Mouse (Mus musculus) fibroblast of lung, adult 2 months (primary cell): ENCODE data around the gene Sspo.

Experiments
- DNase-seq: peaks from one replicate; pipeline ENCODE4 v3.0.0-alpha.2; 2011; ENCODE audit warnings: low read depth

The Sspo gene

DNA sequence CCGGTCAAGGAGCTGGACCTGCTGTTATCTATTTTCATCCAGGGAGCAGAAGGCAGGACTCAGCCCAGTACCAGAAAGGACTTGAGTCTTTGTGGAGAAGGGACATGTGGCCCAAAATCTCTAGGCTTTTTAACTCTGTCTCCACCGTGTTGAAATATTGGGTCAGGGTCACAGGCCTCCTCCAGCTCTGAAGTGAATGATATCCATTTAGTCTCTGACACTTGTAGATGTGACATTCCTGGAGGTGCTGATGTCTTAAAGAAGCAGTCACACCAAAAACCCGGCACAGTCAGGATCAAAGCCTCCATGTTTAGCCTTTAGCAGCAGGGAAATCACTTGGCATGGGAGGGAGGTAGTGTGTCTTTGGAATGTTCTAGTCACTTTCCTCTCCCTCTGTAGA lies 92.7 kb downstream of the Sspo start:
- no peak for DNase-seq

DNA sequence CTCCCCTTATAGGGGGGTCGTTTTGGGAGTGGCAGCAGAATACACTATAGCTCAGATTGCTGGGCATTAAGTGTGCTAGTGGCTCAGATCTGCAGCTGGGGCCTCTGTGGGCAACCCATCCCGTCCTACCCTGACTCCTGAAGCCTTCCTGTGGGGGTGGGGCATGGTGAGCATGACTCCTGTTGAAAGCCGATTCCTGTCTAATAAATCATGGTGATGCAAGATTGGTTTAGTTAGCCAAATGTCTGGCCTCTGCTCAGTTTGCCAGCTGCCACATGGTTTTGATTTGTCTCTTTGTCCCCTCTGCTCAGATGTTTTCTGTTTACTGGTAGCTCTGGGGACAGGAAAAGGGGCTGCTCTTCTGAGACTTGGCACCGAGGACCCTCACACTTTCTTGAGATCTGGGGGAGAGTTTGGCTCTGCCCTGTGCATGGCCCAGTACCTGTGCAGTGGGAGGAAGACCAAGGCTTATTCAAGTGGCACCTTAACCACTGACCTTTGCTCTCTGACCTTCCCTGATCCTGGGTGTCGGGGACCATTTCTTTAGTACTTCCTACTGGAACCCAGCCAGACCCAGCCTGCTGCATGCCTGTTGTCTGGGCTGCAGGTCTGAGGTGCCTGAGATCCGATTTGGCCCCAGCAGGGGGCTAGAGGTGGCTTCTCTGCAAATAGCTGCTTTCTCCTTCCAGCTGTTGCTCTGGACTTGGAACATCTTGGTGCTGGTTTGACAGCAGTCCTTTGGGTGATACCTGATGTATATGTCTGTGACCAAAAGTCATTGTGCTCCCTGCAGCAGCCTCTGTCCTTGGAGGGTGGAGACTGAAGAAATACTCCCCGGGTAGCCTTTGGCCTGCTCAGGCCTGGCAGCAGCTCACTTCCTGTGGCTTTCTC lies 93.8 kb downstream of the Sspo start:
- DNase-seq: peak; percentile 79

DNA sequence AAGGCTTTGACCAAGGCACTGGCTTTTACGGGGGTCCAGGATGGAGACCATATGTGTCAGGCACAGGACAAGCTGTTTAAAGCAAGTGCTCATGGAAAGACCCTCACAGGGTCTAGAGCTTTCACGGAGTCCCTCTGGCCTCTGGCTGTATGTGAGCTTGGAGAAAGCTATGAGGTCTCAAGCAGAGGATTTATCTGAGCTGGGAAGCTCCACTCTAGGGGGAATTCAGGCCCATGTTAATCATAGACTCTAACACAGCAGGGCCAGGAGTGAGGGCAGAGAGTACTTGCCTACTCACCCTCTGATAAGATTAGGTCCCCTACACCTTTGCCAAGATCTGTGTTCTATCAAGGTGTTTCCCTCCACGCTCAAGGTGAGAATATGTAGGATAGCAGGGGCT lies 94.6 kb downstream of the Sspo start:
- no peak for DNase-seq

DNA sequence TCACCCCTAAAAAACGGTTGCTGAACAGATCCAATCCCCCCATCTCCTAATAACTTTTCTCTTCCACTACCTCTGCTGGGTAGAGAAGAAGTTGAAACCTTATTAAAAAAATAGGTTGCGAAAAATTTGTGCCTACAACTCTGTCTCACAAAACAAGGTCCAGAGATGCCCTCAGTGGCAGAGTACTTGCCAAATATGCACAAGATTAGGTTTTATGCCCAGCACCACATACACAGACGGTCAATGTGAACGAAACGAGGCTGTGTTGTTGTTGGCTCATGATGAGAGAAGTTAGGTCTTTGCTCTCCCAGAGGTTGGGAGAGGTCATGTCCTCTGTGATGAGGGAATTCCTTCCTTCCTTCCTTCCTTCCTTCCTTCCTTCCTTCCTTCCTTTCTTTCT lies 97.2 kb downstream of the Sspo start:
- no peak for DNase-seq

DNA sequence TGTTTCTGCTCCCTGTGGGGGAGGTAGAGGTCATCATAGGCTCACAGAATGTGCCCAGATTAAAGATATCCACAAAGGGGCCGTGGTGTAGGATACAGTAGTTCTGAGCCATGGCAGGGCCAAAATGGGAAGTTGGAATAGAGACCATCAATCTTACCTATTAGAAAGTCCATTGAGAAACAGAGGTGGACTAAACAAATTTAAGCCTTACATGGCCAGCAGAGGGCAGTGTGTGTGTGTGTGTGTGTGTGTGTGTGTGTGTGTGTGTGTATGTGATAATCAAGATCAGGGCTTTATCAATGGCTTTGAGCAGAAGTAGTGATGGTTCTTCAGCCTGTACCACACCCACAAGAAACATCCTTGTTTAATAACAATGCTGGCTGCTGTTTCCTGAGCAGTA lies 98.2 kb downstream of the Sspo start:
- DNase-seq: no peak

DNA sequence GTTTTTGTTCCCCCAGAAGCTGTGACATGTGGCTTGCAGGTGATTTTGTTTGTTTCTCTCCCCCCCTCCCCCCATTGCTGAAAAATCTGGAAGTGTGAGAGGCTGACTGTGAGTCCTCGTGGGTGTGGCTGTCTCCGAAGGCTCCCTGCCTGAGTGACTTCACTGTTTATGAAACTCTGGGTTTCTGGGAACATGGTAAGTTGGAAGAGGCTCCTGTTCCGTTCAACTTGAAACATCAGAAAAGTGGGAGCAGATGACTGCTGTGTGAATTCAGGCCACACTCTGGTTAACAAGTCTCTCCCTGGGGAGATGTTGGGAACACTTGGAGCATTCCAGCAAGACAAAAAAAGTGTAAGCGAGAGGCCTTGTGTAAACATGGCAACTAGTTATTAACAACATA lies 98.8 kb downstream of the Sspo start:
- DNase-seq: peak; percentile 59

DNA sequence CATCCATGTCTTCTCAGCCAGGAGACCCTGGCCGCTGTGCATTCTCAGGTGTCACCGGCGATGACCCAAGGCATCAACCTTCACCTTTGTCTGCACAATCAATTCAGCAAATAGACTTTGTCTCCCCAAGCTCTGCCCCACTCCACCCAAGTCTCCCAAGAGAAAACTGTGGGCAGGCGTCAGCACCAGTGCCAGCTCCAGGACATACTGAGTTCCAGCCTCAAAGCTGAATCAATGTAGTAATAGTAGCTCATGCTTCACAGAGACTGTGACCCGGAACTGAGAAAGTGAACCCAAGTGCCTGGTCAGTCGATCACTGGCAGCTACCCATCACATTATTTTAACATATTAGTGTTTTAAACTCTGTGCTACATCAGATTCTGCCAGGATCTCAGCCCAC lies 100.3 kb downstream of the Sspo start:
- DNase-seq: no peak
